Mouse (Mus musculus): ENCODE results near the gene Gga3.

Gene Gga3

DNA sequence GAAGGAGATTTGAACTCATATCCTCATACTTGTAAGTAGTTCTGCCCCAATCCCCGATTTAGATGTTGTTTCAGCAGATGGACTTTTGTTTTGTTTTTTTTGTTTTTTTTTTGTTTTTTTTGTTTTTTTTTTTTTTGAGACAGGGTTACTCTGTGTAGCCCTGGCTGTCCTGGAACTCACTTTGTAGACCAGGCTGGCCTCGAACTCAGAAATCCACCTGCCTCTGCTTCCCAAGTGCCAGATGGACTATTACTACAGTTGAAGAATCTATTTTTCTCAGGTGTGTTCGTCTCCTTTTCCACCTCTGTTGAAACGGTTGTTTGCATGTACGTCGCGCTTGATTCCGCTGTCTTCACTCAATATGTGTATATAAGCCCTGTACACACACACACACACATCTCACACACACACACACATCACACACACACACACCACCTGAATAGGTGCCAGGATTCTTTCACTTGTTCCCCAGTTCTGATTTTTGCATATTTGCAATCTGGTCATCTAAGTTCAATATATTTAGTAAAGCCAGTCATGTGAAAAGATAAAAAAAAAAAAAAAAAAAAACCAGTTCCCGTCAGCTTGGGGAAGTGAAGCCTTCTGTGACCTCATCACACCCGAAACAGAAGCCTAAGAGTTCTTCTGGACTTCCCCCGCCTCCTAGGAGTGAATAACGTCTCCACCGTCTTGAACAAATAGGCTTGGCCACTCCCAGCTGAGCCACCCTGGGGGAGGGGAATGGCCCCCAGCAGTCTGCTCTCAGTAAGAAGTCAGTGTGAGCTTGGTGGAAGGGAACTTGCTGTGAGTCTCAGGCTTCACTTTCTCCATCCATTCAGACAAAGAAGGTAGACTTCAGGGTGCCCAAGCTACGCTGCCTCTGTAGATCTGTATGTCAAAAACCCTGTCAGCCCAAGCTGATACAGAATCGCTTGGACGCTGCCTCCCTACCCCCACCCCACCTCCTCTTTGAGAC, 27.0 kb upstream of the Gga3 start:
- DNase-seq (ENCODE audit: low read depth, low spot score): peak; percentile 92

DNA sequence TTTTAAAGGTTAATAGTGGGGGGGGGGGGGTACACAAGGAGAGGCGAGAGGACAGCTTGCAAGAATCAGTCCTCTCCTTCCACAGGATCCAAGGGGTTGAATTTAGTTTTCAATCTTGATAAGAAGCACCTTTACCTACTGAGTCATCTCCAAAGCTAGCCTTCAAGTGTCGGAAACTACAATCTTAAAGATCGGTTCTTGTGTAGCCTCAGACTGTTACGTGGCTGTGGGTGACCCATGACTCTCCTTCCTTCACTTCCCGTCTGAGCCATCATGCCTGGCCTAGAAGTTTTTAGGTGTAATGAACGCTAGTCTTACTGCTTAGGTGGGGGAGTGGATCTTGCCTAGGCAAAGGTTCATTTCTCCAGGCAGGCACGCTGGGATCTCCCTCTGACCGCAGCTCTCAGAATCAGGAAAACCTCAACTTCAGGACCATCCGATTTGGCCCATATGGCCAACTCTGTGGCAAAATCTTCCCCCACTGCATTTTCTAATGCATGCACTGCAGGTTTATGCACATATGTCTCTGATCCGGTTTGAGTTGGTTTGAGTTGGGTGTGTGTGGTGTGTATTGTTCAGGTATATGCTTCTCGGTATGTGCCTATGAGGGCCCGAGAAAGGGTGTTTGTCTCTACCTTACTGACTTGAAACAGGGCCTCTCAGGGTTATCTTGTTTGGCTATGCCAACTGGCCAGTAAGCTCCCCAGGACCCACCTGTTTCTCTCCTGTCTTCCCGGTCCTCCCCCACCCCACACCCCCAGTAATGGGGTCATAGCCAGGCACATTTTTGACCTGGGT, 26.1 kb upstream of the Gga3 start:
- peak; percentile 88 for DNase-seq (ENCODE audit: low read depth, low spot score)

DNA sequence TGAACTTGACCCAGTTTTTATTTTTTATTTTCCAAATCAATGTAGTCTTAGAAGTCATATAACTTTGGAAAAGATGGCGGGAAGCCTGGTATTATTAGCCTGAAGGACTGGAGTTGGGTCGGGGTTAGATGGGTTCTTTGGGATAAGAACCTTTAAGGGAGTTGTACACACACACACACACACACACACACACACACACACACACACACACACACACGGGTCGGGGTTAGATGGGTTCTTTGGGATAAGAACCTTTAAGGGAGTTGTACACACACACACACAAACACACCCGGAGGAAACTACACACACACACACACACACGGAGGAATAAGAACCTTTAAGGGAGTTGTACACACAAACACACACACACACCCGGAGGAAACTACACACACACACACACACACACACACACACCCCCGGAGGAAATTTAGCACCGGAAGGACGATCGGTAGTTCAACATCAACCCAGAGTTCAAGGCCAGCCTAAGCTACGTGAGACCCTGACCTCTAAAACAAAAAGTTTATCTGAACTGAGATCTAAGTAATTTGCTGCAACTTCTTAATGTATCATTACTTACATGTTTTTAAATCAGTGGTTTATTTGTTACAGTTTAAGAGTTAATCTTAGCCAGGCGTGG, 24.7 kb upstream of the Gga3 start:
- peak; percentile 54 for DNase-seq (ENCODE audit: low read depth, low spot score)

DNA sequence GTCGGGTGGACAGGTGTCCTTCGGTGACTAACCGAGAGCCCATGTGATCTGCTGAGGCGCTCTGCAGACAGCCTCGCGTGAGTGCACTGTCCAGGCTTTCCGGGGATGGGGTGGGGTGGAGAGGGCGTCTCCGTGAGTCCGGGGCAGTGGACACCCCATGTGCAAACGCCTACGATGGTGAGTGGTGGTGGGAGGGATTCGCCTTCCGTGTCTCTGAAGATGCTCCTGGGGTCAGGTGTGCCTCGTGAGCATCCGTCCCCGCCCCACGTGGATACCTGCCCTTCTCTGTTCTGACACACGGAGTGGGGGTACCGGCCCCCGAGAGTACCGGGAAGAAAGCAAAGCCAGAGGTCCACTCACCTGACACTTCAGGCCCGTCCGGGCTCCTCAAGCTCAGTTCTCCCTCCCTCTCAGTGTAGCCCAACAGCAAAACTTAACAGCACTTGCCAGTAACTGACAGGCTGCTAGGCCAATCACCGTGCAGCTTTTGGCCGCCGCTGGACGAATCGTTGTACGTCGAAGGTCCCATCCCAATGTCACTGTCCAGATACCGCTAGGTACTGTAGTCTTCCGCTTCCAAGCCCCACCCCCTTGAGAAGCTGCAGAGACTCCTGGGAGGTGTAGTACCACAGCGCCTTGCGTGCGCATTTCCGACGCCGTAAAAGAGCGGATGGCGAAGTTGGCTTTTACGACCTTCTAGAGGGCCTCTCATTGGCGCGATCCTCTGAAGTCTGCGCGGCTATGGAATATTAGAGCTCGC, 24.0 kb upstream of the Gga3 start, which contains the start of gene Slc25a19:
Slc25a19 (minus strand) TSS at position 591 of the 760 bp plus-strand sequence.
- DNase-seq (ENCODE audit: low read depth, low spot score): peak; percentile 100

DNA sequence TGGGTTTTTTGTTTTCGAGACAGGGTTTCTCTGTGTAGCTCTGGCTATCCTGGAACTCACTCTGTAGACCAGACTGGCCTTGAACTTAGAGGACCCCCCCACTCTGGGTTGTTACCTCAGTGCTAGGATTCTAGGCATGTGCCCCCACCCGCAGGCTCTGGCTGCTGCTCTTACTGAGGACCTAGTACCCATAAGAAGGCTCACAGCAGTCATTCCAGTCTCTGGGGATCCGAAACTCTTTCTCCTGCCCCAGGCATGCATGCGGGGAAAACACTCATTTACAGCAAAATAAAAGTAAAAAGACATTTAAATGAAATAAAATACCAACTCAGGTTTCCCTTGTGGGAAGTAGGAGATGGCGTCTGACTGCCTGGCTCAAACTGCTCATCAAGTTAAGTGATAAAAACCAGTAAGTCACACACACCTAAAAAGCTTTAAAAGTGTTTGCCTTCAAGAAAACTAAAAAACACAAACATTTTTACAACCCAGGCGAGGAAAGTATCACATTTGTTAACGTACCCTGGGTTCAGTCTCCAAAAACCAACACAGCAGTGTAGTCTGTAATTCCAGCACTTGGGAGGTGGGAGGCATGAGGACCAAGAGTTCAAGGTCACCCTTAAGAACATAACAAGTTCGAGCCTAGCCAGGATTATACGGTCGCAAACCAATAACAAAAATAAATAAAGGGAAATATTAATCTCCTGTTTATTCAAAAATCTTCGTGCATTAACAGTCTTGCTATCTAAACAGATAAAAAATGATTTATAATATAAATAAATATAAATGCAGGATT, 23.2 kb upstream of the Gga3 start:
- DNase-seq (ENCODE audit: low read depth, low spot score): no peak

DNA sequence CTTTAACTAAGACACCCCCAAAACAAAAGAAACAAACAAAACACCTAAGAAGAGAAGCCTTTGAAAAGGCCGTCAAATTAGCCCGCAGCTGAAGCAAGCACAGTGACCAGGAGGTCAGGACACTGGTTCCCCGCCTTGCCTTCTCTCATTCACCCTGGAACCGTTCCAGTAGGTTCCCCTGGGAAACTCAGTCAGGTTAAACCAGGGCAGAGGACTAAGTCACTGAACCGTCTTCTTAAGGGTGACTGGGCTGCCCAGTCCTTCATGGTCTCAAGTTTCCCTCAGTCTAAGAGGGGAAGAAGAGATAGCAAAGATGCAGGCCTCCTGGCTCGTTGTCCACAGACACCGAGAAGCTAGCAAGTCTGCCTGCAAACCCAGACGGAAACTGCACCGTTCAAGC, 22.0 kb upstream of the Gga3 start:
- no peak for DNase-seq (ENCODE audit: low read depth, low spot score)

DNA sequence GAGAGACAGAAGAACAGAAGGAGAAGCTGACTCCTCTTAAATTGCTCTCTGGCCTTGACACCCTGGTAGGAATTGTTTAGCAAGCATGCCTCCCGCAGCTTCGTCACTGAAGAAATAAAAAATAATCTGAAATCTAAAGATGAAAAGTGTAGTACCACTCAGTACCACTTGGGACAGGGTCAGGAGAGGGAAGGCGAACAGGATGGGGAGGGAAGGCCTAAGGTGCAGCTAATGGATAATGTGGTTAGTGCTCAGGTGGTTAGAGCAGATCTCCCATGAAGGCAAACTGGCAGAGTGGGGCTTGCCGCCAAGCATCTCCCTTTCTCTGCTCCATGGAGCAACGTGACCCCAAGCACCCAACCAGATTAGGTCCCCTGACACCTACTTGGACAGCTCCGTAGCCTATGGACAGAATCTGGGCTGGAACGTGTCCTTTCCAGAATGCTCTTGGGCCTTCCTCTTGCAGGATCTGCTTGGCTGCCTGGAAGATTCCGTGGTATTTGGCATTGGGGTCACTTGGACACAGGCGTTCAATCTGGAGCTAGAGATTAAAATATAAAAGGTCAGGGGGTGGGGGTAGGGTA, 19.7 kb upstream of the Gga3 start:
- peak; percentile 41 for DNase-seq (ENCODE audit: low read depth, low spot score)

DNA sequence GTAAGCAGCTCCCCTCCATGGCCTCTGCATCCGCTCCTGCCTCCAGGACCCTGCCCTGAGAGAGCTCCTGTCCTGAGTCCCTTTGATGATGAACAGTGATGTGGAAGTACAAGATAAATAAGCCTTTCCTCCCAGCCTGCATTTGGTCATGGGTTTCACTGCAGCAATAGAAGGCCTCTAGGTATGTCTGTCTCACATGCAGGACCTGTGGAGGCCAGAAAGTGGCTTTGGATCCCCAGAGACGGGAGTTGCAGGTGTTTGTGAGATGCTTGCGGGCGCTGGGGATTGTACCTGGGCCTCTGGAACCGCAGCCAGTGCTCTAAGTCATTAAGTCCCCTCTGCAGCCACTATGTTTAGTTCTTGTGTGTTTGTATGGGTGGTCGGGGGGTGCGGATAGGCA, 16.1 kb upstream of the Gga3 start:
- DNase-seq (ENCODE audit: low read depth, low spot score): no peak

DNA sequence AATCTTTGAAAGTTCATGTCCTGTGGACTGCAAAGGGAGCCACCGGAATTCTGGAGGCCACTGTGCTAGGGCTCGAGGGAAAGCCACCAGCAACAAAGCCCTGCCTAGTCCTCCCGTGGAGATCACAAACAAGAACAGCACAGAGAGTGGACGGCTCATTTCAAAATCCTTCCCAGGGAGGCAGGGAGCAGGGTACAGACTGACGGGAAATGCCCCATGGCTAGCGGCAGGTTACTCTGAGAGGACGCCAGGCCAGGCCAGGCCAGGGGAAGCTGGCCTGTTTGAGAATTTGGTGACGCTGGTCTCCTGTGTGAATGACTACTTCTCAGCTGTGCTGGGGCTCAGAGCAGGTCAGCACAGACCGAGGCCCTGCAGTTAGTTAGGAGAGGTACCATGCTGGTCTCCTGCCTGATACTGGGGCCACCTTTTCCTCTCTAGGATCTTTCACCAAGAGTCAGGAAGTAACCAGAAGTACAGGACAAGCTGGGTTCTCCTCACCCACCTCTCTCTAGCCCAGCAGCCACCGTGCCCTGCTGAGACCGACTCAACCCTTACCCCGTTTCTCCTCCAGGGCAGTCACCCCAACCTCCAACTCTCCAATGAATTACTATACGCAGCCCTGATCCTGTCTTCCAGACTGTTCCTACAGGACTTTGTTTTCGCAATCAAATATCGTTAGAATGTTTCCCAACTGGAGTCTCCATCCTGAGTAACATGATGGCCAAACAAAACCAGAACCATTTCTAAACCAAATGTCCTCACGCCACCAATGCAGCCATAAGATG, 15.1 kb upstream of the Gga3 start:
- no peak for DNase-seq (ENCODE audit: low read depth, low spot score)

DNA sequence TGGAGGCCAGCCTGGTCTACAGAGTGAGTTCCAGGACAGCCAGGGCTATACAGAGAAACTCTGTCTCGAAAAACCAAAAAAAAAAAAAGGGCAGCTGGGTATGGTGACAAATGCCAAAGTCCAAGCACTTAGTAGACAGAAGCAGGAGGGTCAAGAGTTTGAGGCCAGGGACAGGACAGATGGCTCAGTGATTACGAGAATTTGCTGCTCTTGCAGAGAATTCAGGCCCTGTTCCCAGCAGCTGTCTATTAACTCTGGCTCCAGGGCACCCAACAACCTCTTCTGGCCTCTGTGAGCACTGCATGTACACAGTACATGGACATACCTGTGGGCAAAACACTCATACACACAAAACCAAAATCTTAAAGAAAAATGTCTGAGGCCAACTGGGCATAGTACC, 14.2 kb upstream of the Gga3 start:
- no peak for DNase-seq (ENCODE audit: low read depth, low spot score)

DNA sequence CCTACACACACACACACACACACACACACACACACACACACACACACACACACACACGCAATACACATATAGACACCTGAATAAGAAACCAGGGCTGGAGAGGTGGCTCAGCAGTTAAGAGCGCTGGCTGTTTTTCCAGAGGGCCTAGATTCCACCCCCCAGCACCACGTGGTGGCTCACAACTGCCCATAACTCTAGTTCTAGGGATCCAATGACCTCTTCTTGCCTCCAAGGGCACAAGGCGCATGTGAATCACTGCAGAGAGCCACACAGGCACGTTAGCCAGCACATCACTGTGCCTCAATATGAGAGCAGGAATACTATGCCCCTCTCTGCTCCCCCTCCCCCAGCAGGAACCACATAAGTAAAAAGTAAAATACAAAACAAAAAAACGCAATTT, 13.0 kb upstream of the Gga3 start:
- no peak for DNase-seq (ENCODE audit: low read depth, low spot score)

DNA sequence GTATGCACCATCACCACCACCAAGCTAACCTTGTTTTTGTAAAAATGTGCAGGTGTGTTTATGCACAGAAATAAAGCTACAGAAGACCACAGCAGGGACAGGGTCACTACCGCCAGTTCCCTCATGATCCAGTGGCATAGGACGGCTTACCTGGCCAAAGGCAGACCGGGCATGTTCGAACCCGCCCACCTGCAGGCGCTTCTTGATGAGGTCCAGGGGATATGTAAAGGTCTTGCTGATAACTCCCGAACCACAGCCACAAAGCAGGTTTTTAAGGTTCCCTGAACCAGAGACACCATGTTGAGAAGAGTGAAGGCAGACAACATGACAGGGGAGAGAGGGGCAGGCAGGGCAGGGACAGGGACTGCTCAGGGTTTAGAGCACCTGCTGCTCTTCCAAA, 12.5 kb upstream of the Gga3 start:
- no peak for DNase-seq (ENCODE audit: low read depth, low spot score)

DNA sequence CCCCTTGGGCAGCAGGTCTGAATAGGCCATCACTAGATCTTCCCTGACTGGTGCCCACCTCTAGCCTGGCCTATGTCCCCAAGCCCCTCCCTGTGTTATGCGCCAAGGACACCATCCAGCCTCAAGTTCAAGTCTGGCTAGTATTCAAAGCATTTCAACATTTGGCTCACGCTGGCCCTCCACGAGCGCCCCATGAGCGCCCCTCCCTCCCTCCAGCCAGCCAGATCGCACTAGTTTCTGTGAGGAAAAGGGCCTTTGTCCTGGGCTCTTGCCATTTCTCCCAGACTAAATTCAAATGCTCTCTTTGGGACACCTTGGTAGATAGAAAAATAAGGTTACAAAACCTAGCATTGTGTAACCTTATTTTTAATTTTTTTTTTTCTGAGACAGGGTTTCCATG, 12.0 kb upstream of the Gga3 start:
- DNase-seq (ENCODE audit: low read depth, low spot score): no peak

DNA sequence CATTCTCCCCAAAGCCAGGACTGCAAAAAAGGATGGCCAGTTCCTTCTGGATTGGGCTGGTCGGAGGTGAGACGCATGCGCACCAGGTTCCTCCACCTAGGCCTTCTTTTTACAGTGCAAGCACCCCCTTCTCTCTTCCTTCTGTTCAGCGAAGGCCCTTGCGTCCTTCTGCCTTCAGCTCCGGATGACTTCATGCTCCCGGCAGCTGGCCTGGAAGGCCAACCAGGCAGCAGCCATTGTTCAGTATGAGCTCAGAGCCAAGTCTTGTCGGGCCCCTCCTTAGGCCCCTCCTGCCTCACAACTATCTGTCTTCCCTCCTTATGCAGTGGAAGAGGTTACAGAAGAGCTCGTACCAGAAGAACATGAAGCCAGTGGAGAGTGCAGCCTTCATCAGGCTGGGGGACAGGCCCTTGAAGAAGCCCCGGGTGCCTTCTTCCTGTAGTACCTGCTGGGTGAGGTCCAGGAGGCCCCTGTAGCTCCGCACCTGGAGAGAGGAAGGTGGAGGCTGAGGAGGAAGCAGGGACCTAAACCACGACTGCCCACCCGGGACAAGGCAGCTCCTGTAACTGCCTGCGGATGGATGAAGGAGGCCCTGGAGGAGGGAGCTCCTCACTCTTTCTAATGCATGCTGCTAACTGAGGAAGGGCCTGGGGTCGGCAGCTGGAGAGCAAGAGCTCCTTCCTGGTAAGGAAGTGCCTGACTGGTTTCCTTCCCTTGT, 11.4 kb upstream of the Gga3 start:
- DNase-seq (ENCODE audit: low read depth, low spot score): no peak

DNA sequence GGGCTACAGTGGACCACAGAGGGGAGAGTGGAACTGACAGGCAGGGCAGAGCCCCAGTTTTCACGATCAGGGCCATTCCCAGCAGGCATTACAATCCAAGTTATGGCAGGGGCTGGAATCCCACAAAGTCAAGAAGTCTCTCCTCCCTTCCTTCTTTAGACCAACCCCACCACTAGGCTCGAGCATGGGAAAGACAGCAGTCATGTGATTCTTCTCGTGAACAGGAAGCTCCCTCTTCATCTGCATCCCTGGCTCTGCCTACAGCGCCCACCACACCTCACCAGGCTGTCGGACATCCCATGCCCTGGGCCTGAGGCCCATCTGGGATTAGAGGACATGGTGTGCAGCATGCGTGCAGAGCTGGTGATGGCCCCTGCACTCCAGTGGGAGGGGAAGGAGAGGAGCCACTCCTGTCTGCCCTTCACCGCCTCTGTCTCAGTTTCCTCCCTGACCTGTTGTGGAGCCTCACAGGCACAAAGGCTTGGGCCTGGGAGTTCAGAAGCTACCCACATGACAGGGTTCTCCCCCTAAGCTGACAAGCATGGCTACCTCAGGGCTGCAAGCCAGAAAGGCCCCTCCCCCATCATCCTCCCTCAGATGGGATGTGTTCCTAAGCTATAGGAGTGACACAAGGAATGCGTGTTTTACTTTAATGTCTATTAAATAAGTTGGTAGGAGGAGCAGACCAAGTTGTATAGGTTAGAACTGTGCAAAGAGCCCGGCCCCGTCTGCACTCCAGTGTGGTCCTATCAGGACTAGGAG, 10.7 kb upstream of the Gga3 start:
- no peak for DNase-seq (ENCODE audit: low read depth, low spot score)

DNA sequence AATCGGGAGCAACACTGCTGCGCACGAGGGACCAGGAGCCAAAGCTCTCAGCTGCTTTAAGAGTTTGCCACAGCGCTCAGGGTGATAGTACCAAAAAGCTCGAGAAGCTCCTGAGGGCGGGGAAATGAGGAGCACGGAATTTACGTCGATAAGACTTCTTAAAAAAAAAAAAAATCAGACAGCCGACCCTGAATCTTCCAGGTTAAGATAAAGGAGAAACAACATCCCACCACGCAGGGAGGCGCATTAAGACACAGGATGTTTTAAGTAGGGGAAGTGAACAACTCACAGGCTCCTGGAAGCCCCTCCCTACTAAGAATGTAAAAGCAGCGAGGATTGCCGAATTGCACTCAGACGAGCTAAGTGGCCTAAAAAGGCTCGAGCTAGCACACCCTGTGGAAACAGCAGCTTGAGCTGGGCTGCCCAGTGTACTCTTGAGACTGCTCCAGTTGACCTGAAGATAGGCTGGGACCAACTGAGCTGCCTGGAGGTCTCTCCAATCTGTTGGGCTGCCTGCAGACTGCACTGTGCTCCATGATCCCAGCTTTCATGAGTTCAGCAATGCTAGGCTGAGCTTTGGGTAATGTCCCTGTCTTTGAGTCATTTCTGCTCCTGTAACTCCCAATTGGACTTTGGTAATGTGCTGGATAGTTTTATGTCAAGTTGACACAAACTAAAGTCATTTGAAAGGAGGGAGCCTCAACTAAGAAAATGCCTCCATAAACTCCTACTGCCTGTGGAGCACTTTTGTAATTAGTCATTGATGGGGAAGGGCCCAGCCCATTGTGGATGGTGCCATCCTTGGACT, 9.5 kb upstream of the Gga3 start:
- no peak for DNase-seq (ENCODE audit: low read depth, low spot score)

Measured in CD4-positive helper T cell, adult 2 months (primary cell).